Mouse (Mus musculus): ENCODE results near the gene Wsb1. TPM values are rescaled to one million over a fixed set of nuclear protein-coding genes. Genes with fewer than 3 reads are reported as not detected.
"Not testable (repeated sequence)": the region's sequence is repeated elsewhere in the genome, so short reads cannot be mapped to it uniquely, and the experiment has no call there.

Gene Wsb1
- polyA plus RNA-seq (2015; fragmentation: Nextera tagmentation; extraction: Ambion mirVana) = 463 and 505 TPM in 2 replicates

DNA sequence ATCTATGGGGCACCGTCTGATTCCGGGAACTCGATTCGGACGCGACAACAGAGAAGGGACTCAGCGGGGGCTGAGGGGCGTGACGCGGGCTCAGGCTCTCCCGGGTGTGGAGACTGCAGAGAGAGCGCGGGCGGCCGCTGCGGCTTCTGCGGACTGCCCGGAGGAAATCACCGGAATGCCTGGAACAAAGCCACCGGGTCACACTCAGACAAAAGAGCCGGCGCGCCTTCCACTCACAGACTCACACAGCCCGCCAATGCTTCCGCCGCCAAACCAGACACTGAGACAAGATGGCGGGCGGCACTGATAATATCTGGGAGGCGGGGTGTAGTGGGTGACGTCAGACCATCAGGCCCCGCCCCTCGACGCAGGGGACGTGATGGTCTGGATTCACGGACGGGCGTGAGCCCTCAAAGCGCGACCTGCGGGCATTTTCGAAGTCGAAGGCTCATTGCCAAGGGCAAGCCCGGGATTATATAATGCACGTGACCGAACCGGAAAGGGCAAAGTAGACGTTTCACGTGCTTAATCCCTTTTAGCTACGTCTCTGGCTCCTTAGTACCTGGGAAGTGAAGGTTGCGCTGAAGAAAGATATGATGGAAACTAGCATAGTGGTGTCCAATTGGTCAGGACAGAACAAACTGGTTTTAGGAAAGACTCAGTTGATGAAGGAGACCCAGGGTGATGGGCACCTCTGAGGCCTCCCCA, at the start of gene Wsb1:
TSS of gene Wsb1 (minus strand) at position 281 of the 708 bp plus-strand sequence.
- WGBS = 2% methylated on average over 50 of the region's 50 CpGs
- Histone ChIP-seq H3K9ac (peak within 1 kb of the TSS; percentile 98), H3K4me3 (peak within 1 kb of the TSS; percentile 86), H3K27me3 (replicated peaks) (no peaks in the 10 kb centered on the region), H3K27ac (peak within 1 kb of the TSS; percentile 98), H3K4me2 (peak within 1 kb of the TSS; percentile 62), H3K4me1 (peaks cover 26% of the 10 kb centered on the region), H3K9me3 (no peaks in the 10 kb centered on the region), H3K36me3 (replicated peaks) (0 out of 2 replicates have a peak, but pooled peaks cover 2% of the 10 kb centered on the region)
- ATAC-seq (replicated peaks) = peak; percentile 95

- peaks cover 12% of the 10 kb centered on the region; the same call in 1 of the 2 replicates for H3K4me1 ChIP-seq
- H3K4me3 ChIP-seq; H3K9me3 ChIP-seq; H3K27ac ChIP-seq; H3K9ac ChIP-seq; H3K36me3 ChIP-seq (replicated peaks); H3K27me3 ChIP-seq (replicated peaks); ATAC-seq (replicated peaks); H3K4me2 ChIP-seq: not testable (repeated sequence)
- WGBS = 88% methylated on average over 4 of the region's 4 CpGs
Measured at GRCm38 (mm10) chr11:79304245-79304644, 49.8 kb upstream of the Wsb1 start.

GRCm38 (mm10) chr11:79303109-79303508, 48.6 kb upstream of the Wsb1 start:
- Histone ChIP-seq H3K27me3 (replicated peaks) (no peaks in the 10 kb centered on the region), H3K9ac (no peak overlapping the region), H3K4me3 (no peak overlapping the region), H3K4me1 (peaks cover 10% of the 10 kb centered on the region; the same call in 1 of the 2 replicates), H3K9me3 (no peaks in the 10 kb centered on the region), H3K4me2 (no peak overlapping the region), H3K36me3 (replicated peaks) (no peaks in the 10 kb centered on the region), H3K27ac (no peak overlapping the region)
- 78% methylated on average over 6 of the region's 6 CpGs for WGBS
- no peak for ATAC-seq (replicated peaks)

GRCm38 (mm10) chr11:79299719-79300431, 45.4 kb upstream of the Wsb1 start:
- no peaks in the 10 kb centered on the region for H3K9me3 ChIP-seq
- WGBS = 83% methylated on average over 9 of the region's 9 CpGs
- ATAC-seq (replicated peaks) = no peak
- no peak overlapping the region for H3K27ac ChIP-seq
- H3K36me3 ChIP-seq (replicated peaks) = no peaks in the 10 kb centered on the region
- H3K4me2 ChIP-seq = no peak overlapping the region
- no peaks in the 10 kb centered on the region for H3K4me1 ChIP-seq
- H3K4me3 ChIP-seq = no peak overlapping the region
- H3K9ac ChIP-seq = no peak overlapping the region
- H3K27me3 ChIP-seq (replicated peaks) = no peaks in the 10 kb centered on the region

DNA sequence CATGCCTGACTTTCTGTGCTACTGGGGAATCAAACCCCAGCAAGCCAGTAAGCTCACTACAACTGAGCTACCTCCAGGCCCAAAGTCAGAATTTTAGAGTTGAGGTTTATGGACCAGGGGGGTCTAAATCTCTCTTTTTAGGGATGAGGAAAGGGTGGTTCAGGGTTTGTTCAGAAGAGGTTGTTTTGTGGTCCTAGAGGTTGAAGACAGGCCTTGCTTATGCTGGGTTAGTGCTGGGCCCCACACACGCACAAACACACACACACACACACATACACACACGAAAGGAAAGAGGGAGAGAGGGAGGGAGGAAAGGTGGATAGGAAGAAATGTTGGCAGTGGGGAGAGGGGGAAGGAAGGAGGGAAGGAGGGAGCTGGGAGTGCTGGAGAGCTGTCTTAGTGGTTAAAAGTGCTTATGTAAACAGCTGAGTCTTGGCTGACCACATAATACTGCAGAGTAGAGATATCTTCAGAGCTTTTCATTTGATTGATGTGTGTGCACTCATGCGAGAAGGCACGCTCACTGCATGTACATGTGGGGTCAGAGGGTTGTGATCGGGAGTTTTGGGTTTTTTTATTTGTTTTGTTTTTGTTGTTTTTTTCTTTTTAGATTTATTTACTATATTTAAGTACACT, 42.5 kb upstream of the Wsb1 start, which contains the start of gene Gm9964:
TSS of gene Gm9964 (minus strand) at position 51 of the 636 bp plus-strand sequence.
- no peaks in the 10 kb centered on the region for H3K9me3 ChIP-seq
- ATAC-seq (replicated peaks) = no peak
- H3K4me1 ChIP-seq = no peaks in the 10 kb centered on the region
- 82% methylated on average over 5 of the region's 5 CpGs for WGBS
- H3K4me2 ChIP-seq = no peak within 1 kb of the TSS
- H3K27ac ChIP-seq = no peak within 1 kb of the TSS
- H3K4me3 ChIP-seq = no peak within 1 kb of the TSS
- H3K36me3 ChIP-seq (replicated peaks) = no peaks in the 10 kb centered on the region
- H3K27me3 ChIP-seq (replicated peaks) = no peaks in the 10 kb centered on the region
- H3K9ac ChIP-seq = no peak within 1 kb of the TSS

DNA sequence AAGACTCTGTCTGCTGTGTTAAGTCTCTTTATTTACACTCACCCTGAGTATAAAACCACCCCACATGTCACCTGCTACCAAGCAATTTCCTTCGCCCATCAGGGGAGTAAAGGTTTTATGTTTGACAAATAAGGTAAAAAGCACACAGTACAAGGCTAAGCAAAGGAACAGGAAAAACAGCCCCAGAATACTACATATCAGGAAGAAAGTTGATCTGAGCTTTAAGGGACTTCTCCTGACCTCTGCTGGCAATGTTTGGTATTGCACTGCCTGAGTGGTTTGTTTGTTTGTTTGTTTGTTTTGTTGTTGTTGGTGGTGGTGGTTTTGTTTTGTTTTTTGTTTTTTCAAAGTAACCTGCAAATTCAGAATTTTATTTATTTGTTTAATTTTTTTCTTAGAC, 41.7 kb upstream of the Wsb1 start:
- 38% methylated on average over 1 of the region's 1 CpGs for WGBS
- H3K4me1 ChIP-seq = no peaks in the 10 kb centered on the region

GRCm38 (mm10) chr11:79293971-79294370, 39.5 kb upstream of the Wsb1 start:
- no peak overlapping the region for H3K27ac ChIP-seq
- H3K36me3 ChIP-seq (replicated peaks) = no peaks in the 10 kb centered on the region
- WGBS = 44% methylated on average over 1 of the region's 1 CpGs
- no peak for ATAC-seq (replicated peaks)
- H3K9me3 ChIP-seq = no peaks in the 10 kb centered on the region
- no peak overlapping the region for H3K9ac ChIP-seq
- H3K27me3 ChIP-seq (replicated peaks) = no peaks in the 10 kb centered on the region
- no peaks in the 10 kb centered on the region for H3K4me1 ChIP-seq
- H3K4me3 ChIP-seq = no peak overlapping the region
- H3K4me2 ChIP-seq = no peak overlapping the region

More for the DNA sequence above, 41.7 kb upstream of the Wsb1 start:
- Histone ChIP-seq H3K27ac (no peak overlapping the region), H3K4me2 (no peak overlapping the region), H3K9me3 (no peaks in the 10 kb centered on the region), H3K27me3 (replicated peaks) (no peaks in the 10 kb centered on the region), H3K4me3 (no peak overlapping the region), H3K36me3 (replicated peaks) (no peaks in the 10 kb centered on the region), H3K9ac (no peak overlapping the region)
- ATAC-seq (replicated peaks) = no peak

DNA sequence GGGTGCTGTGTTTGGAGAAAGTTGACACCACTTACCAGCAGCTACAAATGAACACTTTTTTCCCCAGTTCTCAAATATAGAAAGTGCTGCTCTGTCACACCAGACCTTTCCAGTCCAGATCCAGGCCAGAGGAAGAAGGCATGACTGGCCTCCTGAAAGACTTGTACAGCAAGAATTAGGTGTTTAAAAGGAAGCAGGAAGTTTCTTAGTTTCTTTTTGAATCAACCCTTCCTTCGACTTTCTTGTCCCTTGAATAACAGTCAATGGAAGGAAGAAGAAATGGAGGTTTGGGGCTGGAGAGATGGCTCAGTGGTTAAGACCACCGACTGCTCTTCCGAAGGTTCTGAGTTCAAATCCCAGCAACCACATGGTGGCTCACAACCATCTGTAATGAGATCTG, 38.6 kb upstream of the Wsb1 start:
- WGBS = 93% methylated on average over 3 of the region's 3 CpGs
- H3K4me3 ChIP-seq = no peak overlapping the region
- H3K27me3 ChIP-seq (replicated peaks) = no peaks in the 10 kb centered on the region
- H3K27ac ChIP-seq = no peak overlapping the region
- ATAC-seq (replicated peaks) = no peak
- H3K4me1 ChIP-seq = no peaks in the 10 kb centered on the region
- no peaks in the 10 kb centered on the region for H3K9me3 ChIP-seq
- H3K4me2 ChIP-seq = no peak overlapping the region
- no peak overlapping the region for H3K9ac ChIP-seq
- no peaks in the 10 kb centered on the region for H3K36me3 ChIP-seq (replicated peaks)

GRCm38 (mm10) chr11:79292130-79292529, 37.7 kb upstream of the Wsb1 start:
- no peak overlapping the region for H3K4me2 ChIP-seq
- H3K27ac ChIP-seq = no peak overlapping the region
- ATAC-seq (replicated peaks) = no peak
- H3K9me3 ChIP-seq = no peaks in the 10 kb centered on the region
- H3K9ac ChIP-seq = no peak overlapping the region
- H3K4me1 ChIP-seq = no peaks in the 10 kb centered on the region
- no peak overlapping the region for H3K4me3 ChIP-seq
- no peaks in the 10 kb centered on the region for H3K36me3 ChIP-seq (replicated peaks)
- 78% methylated on average over 3 of the region's 3 CpGs for WGBS
- no peaks in the 10 kb centered on the region for H3K27me3 ChIP-seq (replicated peaks)

DNA sequence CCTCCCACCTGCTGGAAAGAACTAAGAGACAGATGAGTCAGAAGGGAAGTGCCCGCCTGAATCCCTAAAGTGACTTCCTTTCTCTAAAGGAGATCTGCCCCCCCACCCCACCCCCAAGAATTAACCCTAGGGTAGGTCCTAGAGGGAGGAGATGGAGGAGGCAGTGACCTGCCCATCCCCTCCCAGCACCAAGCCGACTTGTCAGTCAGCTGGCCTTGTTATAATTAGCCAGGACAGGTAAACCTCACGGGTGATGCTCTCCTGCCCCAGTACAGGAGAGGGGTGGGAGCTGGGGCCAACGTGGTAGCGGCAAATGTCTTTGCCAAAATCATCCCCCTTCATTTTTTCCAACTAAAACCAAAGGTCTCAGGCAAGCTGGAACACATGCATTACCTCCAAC, 37.2 kb upstream of the Wsb1 start:
- Histone ChIP-seq H3K36me3 (replicated peaks) (no peaks in the 10 kb centered on the region), H3K27me3 (replicated peaks) (no peaks in the 10 kb centered on the region), H3K9ac (no peak overlapping the region), H3K9me3 (no peaks in the 10 kb centered on the region), H3K4me2 (no peak overlapping the region), H3K4me3 (no peak overlapping the region), H3K4me1 (no peaks in the 10 kb centered on the region), H3K27ac (no peak overlapping the region)
- ATAC-seq (replicated peaks) = no peak
- 71% methylated on average over 5 of the region's 5 CpGs for WGBS

- no peak overlapping the region for H3K4me2 ChIP-seq
- no peak for ATAC-seq (replicated peaks)
- no peaks in the 10 kb centered on the region for H3K27me3 ChIP-seq (replicated peaks)
- H3K36me3 ChIP-seq (replicated peaks) = no peaks in the 10 kb centered on the region
- H3K27ac ChIP-seq = no peak overlapping the region
- no peaks in the 10 kb centered on the region for H3K9me3 ChIP-seq
- H3K9ac ChIP-seq = no peak overlapping the region
- H3K4me1 ChIP-seq = no peaks in the 10 kb centered on the region
- 57% methylated on average over 2 of the region's 2 CpGs for WGBS
- no peak overlapping the region for H3K4me3 ChIP-seq
Measured at GRCm38 (mm10) chr11:79290473-79290872, 36.0 kb upstream of the Wsb1 start.

GRCm38 (mm10) chr11:79288913-79289640, 34.6 kb upstream of the Wsb1 start:
- H3K4me3 ChIP-seq = no peak overlapping the region
- no peak overlapping the region for H3K27ac ChIP-seq
- H3K36me3 ChIP-seq (replicated peaks) = no peaks in the 10 kb centered on the region
- H3K4me2 ChIP-seq = no peak overlapping the region
- no peaks in the 10 kb centered on the region for H3K9me3 ChIP-seq
- ATAC-seq (replicated peaks) = no peak
- WGBS = 89% methylated on average over 5 of the region's 5 CpGs
- no peak overlapping the region for H3K9ac ChIP-seq
- no peaks in the 10 kb centered on the region for H3K4me1 ChIP-seq
- H3K27me3 ChIP-seq (replicated peaks) = no peaks in the 10 kb centered on the region
